Mouse (Mus musculus) CH12.LX (cell line): ENCODE results near the gene Ppp2ca. TPM values are rescaled to one million over a fixed set of nuclear protein-coding genes. Genes with fewer than 3 reads are reported as not detected.

Source experiments
- DNase-seq: peaks from one replicate; pipeline ENCODE4 v3.0.0-alpha.2; 2013; ENCODE audit errors: extremely low read depth
- H3K27ac ChIP-seq: 2 replicates; pipeline ENCODE4 v1.5.1; 2012; ENCODE audit warnings: low read depth, mild to moderate bottlenecking, control low read depth, moderate library complexity; ENCODE audit not compliant: insufficient read depth
- H3K27me3 ChIP-seq: replicated peaks from 2 replicates; pipeline ENCODE3; 2012; ENCODE audit warnings: inconsistent platforms
- H3K36me3 ChIP-seq, 2 experiments: replicated peaks in 1 of 2; 2 replicates each; pipeline versions ENCODE3 to v1.6.1; 2012; ENCODE audit warnings: inconsistent platforms in 1 of 2, low read length in 1 of 2, mild to moderate bottlenecking in 1 of 2, mixed read lengths in 1 of 2, moderate library complexity in 1 of 2; ENCODE audit not compliant: control insufficient read depth in 1 of 2, insufficient read depth in 1 of 2
- H3K4me1 ChIP-seq, 2 experiments: 2 replicates each; pipeline ENCODE4 v1.6.1; 2012; ENCODE audit warnings: inconsistent platforms in 1 of 2, moderate library complexity in 1 of 2; ENCODE audit not compliant: insufficient read depth in 2 of 2, control insufficient read depth in 1 of 2
- H3K4me2 ChIP-seq: 2 replicates; pipeline ENCODE4 v1.6.1; 2012; ENCODE audit warnings: low read depth, mild to moderate bottlenecking, control low read depth; ENCODE audit not compliant: poor library complexity, insufficient read depth, severe bottlenecking
- H3K4me3 ChIP-seq, 3 experiments: fragments of 150-350 bp in 1 of 3; sonication (generic) in 1 of 3; replicated peaks in 1 of 3; 2 replicates each; pipeline versions ENCODE3 to v1.5.1; 2011 to 2012; ENCODE audit warnings: low read depth in 2 of 3, low read length in 2 of 3, mild to moderate bottlenecking in 2 of 3, moderate library complexity in 2 of 3, control low read depth in 1 of 3, improper control_type of control experiment in 1 of 3, inconsistent platforms in 1 of 3, mixed read lengths in 1 of 3; ENCODE audit not compliant: poor library complexity in 1 of 3
- H3K79me2 ChIP-seq: replicated peaks from 2 replicates; pipeline ENCODE4 v1.6.1; 2012; ENCODE audit warnings: mild to moderate bottlenecking, moderate library complexity; ENCODE audit not compliant: control insufficient read depth, poor library complexity, insufficient read depth, severe bottlenecking; ENCODE audit errors: extremely low read depth
- H3K9ac ChIP-seq: 2 replicates; pipeline ENCODE4 v1.6.1; 2012; ENCODE audit warnings: low read depth, mild to moderate bottlenecking, control low read depth, moderate library complexity; ENCODE audit not compliant: insufficient read depth
- H3K9me3 ChIP-seq: replicated peaks from 2 replicates; pipeline ENCODE3; 2012; ENCODE audit warnings: low read length, inconsistent platforms, mixed read lengths
- BHLHE40 ChIP-seq: IDR thresholded peaks from 2 replicates; pipeline ENCODE4 v1.6.1; 2011; ENCODE audit warnings: mild to moderate bottlenecking, low read depth, low read length, improper control_type of control experiment
- CHD1 ChIP-seq: IDR thresholded peaks from 2 replicates; pipeline ENCODE4 v1.6.1; 2012; ENCODE audit warnings: low read depth, low read length, improper control_type of control experiment, inconsistent platforms
- ELF1 ChIP-seq: IDR thresholded peaks from 2 replicates; pipeline ENCODE4 v1.6.1; 2014; ENCODE audit warnings: low read depth, mild to moderate bottlenecking, inconsistent platforms, low read length, improper control_type of control experiment
- GABPA ChIP-seq: IDR thresholded peaks from 2 replicates; pipeline ENCODE4 v1.6.1; 2012; ENCODE audit warnings: low read depth, low read length, improper control_type of control experiment, inconsistent platforms; ENCODE audit not compliant: insufficient replicate concordance
- HCFC1 ChIP-seq: IDR thresholded peaks from 2 replicates; pipeline ENCODE4 v1.6.1; 2012; ENCODE audit warnings: low read depth, mild to moderate bottlenecking, inconsistent platforms, low read length, improper control_type of control experiment
- IRF4 ChIP-seq: IDR thresholded peaks from 2 replicates; pipeline ENCODE4 v1.6.1; 2014; ENCODE audit warnings: low read depth, mild to moderate bottlenecking, inconsistent platforms, low read length, improper control_type of control experiment
- MEF2A ChIP-seq: IDR thresholded peaks from 2 replicates; pipeline ENCODE4 v1.6.1; 2014; ENCODE audit warnings: low read depth, mild to moderate bottlenecking, inconsistent platforms, low read length, improper control_type of control experiment, borderline replicate concordance
- RAD21 ChIP-seq: IDR thresholded peaks from 2 replicates; pipeline ENCODE4 v1.6.1; 2011; ENCODE audit warnings: low read depth, mild to moderate bottlenecking, low read length, improper control_type of control experiment, moderate library complexity
- RCOR1 ChIP-seq: conservative IDR thresholded peaks from 2 replicates; pipeline ENCODE4 v1.6.1; 2012; ENCODE audit warnings: low read depth, mild to moderate bottlenecking, inconsistent platforms, low read length, improper control_type of control experiment
- TBP ChIP-seq: conservative IDR thresholded peaks from 2 replicates; pipeline ENCODE4 v1.6.1; 2011; ENCODE audit warnings: low read depth, low read length, improper control_type of control experiment
- UBTF ChIP-seq: IDR thresholded peaks from 2 replicates; pipeline ENCODE4 v1.6.1; 2012; ENCODE audit warnings: low read depth, mild to moderate bottlenecking, inconsistent platforms, low read length, improper control_type of control experiment, moderate library complexity
- ZC3H11A ChIP-seq: IDR thresholded peaks from 2 replicates; pipeline ENCODE4 v1.6.1; 2012; ENCODE audit warnings: low read depth, mild to moderate bottlenecking, inconsistent platforms, low read length, improper control_type of control experiment
- ZKSCAN1 ChIP-seq: IDR thresholded peaks from 2 replicates; pipeline ENCODE4 v1.6.1; 2012; ENCODE audit warnings: low read depth, inconsistent platforms, low read length, improper control_type of control experiment, borderline replicate concordance
- dilution Hi-C: fragments of 300-500 bp; cut with MboI; formaldehyde crosslinking; loops from 2 replicates; pipeline ENCODE4 v1.14.3; 2020; ENCODE audit warnings: low sequenced_read_pairs; ENCODE audit not compliant: extremely low pct_unique_long_range_greater_than_20kb, extremely low pct_ligation_motif_present
- in situ Hi-C: fragments of 300-500 bp; cut with MboI; formaldehyde crosslinking; loops from 3 replicates; pipeline ENCODE4 v1.14.3; 2019; ENCODE audit warnings: low sequenced_read_pairs, low pct_ligation_motif_present, low pct_unique_long_range_greater_than_20kb, mixed read lengths
- polyA plus RNA-seq: library from polyadenylated mRNA; unstranded; fragments of >175 nt; gene quantifications from 2 replicates; pipeline ENCODE4 v1.2.1, GENCODE M21; 2012; ENCODE audit warnings: low read depth; ENCODE audit not compliant: insufficient read length
- total RNA-seq, 2 experiments: library from RNA; depleted of rRNA; stranded (reverse); fragments of 300-350 nt in 1 of 2; fragments of >200 nt in 1 of 2; gene quantifications; 2 replicates each; pipeline ENCODE4 v1.2.3; 2012 to 2014

Gene Ppp2ca
- total and polyA plus RNA-seq, 3 experiments: 85.5 to 185 (median 177) TPM

DNA sequence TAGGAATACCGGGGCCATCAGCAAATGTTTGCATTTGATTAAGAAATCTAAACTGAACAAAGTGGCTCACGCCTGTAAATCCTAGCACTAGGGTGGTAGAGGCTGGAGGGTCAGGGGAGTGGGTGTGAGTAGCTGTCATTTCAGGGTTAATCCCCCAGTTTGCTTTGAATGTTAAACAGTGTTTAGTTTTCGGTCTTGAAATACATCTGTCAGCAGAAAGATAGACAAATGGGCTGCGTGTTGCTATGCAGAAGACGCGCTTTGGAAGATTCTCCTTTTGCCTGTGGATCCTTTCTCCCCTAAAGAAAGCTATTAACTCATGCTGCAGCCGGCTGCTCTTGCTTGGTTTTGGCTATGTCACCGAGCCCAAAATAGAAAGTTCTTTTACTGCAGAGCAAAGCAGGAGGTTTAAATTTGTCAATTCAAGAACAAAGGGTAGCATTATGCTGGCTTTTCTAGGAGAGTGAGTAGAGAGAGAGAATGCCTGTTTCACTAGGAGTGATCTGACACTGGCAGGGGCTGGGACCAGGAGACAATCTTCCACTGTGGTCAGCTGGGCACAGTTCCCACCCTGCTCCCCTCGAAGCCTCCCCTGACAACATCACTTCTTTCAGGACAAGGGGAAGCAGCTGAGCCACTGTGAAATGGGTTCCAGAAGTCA lies 12.1 kb upstream of the Ppp2ca start:
- Histone ChIP-seq H3K27ac (no peak overlapping the region), H3K36me3 (no peaks in the 10 kb centered on the region), H3K79me2 (no peaks in the 10 kb centered on the region), H3K4me1 (peaks cover 17 to 29% of the 10 kb centered on the region in 2 experiments), H3K9ac (0 out of 2 replicates have a peak overlapping the region, but pooled peaks have one; percentile 3), H3K4me3 (no peak overlapping the region), H3K4me2 (peak overlapping the region; percentile 11), H3K27me3 (no peaks in the 10 kb centered on the region), H3K9me3 (no peaks in the 10 kb centered on the region)
- DNase-seq: no peak
- in situ Hi-C loops (no loop called here), dilution Hi-C loops (no loop called here)
- TF ChIP-seq HCFC1 (no peak), MEF2A (peak; percentile 70; the same call in 1 of the 2 replicates), IRF4 (0 out of 2 replicates have a peak, but pooled peaks have one; percentile 1)

DNA sequence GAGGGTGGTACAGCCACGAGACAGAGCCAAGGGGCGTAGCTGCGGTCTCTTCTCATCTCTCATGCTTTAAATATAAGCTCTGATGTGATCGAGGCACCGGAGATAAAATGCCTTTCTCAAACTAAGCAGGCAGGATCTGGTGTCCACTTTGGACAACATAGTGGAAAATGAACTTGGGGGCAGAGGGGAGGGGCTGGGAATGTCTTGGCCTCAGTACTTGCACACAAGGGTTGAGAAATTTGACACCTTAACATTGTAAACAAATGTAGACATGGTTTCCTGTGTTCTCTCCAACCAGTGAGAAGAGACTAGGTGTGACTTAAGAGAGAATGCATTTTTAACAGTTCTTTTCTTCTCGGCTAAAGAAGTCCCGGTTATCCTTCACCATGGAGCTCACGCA lies 9.2 kb upstream of the Ppp2ca start:
- H3K9ac ChIP-seq: no peak overlapping the region
- H3K27me3 ChIP-seq: no peaks in the 10 kb centered on the region
- DNase-seq: no peak
- H3K4me3 ChIP-seq: no peak overlapping the region
- no peak overlapping the region for H3K27ac ChIP-seq
- in situ Hi-C loops: no loop called here
- no peak overlapping the region for H3K4me2 ChIP-seq
- H3K36me3 ChIP-seq: no peaks in the 10 kb centered on the region
- peaks cover 20 to 29% of the 10 kb centered on the region in 2 experiments for H3K4me1 ChIP-seq
- no peak for TF ChIP-seq ZC3H11A
- TF ChIP-seq RAD21: no peak
- no peak for TF ChIP-seq ELF1
- dilution Hi-C loops: no loop called here
- no peaks in the 10 kb centered on the region for H3K79me2 ChIP-seq
- H3K9me3 ChIP-seq: no peaks in the 10 kb centered on the region

DNA sequence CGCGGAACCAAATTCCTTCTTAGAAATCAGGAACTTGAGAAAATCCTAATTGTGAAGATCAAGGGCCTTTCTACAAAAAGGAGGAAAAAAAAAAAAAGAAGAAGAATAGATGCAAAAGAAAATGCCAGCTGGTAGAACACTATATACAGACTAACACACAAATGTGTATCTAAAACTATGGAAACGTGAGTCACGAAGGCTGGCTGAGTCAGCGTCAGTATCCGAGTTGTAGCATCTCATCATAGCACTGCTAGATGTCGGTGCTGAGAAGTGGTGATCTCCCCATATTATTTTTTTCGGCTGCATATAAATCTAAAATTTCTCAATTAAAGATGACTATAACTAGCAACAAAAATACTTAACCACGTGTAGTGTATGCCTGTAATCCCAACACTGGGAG lies 7.2 kb upstream of the Ppp2ca start:
- Histone ChIP-seq H3K4me2 (no peak overlapping the region), H3K27me3 (no peaks in the 10 kb centered on the region), H3K27ac (no peak overlapping the region), H3K9me3 (no peaks in the 10 kb centered on the region), H3K79me2 (no peaks in the 10 kb centered on the region), H3K4me1 (peaks cover 14 to 22% of the 10 kb centered on the region in 2 experiments), H3K9ac (no peak overlapping the region), H3K36me3 (no peaks in the 10 kb centered on the region), H3K4me3 (no peak overlapping the region)
- no peak for TF ChIP-seq CHD1
- TF ChIP-seq RCOR1: no peak
- TF ChIP-seq TBP: no peak
- no peak for TF ChIP-seq ELF1
- TF ChIP-seq HCFC1: no peak
- TF ChIP-seq GABPA: no peak
- TF ChIP-seq ZKSCAN1: no peak
- no peak for TF ChIP-seq UBTF
- TF ChIP-seq BHLHE40: no peak
- dilution Hi-C loops (no loop called here), in situ Hi-C loops (no loop called here)
- no peak for DNase-seq
